Mouse (Mus musculus) R1 (cell line): ENCODE data around the gene E2f3.
A peak's percentile ranks its signal among the peaks of the same experiment; 100 is the strongest.

ENCODE experiments used
- DNase-seq: peaks from one replicate; pipeline ENCODE4 v3.0.0-alpha.2; 2018; ENCODE audit warnings: low read depth, low spot score

The E2f3 gene

GRCm38 (mm10) chr13:29985855-29986755 is at the start of gene E2f3:
Gene E2f3, minus strand, starts transcription at chr13:29986063.
- DNase-seq: peak; percentile 100

DNA sequence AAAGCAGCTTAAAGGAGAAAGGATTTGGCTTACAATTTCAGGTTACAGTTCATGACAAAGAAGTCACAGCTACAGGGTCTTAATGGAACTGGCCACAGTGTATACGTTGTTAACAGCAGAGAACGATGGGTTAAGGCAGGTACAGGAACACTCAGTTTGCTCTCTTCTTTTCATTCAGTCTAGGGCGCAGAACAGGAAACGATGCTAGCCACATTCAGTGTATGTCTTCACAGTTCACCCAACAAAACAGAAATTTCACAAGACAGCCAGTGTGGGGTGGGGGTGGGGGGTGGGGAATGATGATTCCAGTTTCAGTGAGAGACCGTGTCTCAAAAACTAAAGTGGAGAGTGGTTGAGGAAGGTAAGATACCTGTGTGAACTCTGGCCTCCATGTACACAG is 48.7 kb upstream of the E2f3 start:
- DNase-seq: no peak

DNA sequence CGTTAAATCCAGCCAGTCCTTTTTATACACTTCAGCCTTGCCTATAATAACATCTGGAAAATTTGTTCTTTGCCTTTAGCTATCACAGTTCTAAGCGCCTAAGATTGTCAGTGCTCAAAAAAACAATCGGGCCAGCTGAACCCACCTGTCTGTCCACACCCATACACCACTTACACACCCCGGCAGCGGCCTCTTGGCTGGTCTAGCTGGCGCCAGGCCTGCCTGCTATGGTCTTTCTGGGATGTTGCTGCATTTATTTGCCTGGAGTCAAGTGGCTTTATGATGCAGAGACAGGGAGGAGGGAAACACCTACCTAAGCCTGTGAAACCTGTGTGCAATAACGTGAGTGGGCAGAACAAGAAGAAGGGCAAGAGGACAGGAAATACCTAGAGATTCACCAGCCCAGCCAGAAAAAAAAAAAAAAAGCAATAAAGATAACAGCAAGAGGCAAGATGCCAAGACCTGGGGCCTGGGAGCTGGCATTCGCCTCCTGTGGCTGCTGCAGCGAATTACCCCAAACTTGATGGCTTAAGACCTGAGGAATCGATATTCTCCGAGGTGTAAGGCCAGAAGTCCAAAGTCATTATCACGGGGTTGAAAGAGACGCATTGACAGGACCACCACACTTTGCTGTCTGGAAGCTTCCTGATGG is 45.9 kb upstream of the E2f3 start:
- DNase-seq: no peak

DNA sequence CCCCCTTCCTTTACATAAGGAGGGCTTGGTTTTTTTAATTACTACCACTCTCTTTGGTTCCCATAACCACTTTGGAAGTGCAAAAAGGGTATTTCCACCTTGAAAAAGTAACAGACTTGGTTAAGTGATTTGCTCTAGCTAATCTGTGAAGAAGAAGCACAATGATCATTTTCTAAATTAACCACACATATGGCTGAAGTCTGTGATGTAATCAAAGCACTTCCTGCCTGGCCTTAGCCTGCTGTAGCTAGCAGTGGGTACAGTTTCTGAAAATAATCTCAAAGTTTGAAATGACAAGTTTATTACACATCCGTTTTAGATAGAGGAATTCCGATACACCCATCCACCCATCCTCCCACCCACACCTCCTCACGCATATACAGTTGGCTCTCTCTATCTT is 42.0 kb upstream of the E2f3 start:
- no peak for DNase-seq

GRCm38 (mm10) chr13:30022487-30022886 is 36.6 kb upstream of the E2f3 start:
- no peak for DNase-seq

DNA sequence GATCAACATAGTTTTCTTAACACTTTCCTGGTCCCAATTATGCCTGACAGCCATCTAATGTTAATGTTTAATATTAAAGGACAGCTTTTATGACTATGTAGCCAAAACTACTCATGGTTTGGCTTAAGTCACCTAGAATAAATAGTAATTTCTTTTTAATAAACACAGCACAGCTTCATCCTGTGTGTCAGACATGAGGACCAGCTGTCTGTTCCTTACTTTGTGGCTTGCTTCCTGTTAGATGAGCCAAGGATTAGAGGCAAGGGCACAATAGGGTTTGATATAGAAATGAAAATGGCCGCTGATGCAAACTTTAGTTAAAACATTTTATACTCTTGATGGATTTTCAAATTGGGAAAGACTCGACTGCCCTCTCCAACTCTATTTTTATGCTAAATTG is 32.7 kb upstream of the E2f3 start:
- no peak for DNase-seq

DNA sequence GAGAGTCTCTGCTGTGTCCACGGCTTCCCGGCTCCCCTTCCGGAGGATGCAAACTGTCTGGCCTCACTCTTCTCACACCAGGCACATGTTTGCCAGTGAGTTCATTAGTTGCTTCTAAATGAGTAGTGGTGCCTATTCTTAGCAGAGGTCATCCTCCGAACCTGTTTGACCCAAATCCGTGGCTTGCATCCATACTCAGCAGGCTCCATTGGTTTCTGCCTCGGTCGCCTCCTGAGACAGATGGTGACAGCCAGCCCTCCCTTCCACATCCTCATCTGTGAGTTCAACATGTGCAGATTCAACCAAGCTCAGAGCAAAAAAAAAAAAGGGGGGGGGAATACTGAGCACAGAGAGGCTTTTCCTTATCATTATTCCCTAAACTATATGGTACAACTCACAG is 31.7 kb upstream of the E2f3 start:
- no peak for DNase-seq

- DNase-seq: no peak
These were observed 28.7 kb upstream of the E2f3 start for GRCm38 (mm10) chr13:30014576-30014975.

- no peak for DNase-seq
These were observed 26.4 kb upstream of the E2f3 start for GRCm38 (mm10) chr13:30012226-30012625.

DNA sequence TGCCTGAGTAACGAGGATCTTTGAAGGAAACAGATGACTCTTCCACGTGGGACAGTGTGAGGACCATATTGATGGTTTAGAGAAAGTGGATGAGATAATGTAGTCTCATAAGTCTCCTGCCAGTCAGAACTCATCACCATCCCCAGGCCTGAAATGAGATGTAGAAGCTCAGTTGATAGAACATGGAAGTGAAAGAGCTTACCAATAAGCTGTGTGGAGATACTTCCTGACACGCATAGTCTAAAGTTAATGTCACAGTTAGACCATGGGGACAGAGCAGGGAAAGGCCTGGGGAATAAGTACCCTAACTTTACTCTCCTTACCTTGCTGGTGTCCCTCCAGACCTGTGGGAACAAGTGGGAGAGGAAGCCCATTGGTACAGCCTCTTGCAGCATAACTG is 22.9 kb upstream of the E2f3 start:
- DNase-seq: no peak

- DNase-seq: no peak
These were observed 19.6 kb upstream of the E2f3 start for GRCm38 (mm10) chr13:30005422-30005821.

GRCm38 (mm10) chr13:30004849-30005248 is 19.0 kb upstream of the E2f3 start:
- DNase-seq: no peak

GRCm38 (mm10) chr13:30003169-30003568 is 17.3 kb upstream of the E2f3 start:
- peak; percentile 32 for DNase-seq

GRCm38 (mm10) chr13:30001041-30001440 is 15.2 kb upstream of the E2f3 start:
- DNase-seq: peak; percentile 56

- no peak for DNase-seq
These were observed 2.1 kb upstream of the E2f3 start for GRCm38 (mm10) chr13:29987956-29988355.

DNA sequence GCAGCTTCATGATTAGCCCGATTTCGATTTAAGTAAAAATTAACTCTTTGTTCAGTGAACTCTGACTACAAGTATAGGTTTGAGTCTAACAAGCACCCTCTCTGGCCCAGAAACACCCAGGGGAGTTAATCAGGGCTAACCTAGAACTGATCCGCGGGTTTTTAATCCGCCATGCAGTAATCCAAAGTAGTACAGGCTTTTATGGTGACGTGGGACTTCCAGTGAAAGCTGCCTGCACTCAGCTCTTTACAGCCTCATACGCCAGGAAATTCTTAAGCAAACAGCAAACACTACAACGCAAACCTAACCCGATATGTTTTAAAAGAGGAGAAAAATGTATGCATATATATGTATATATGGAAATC is 875 bp upstream of the E2f3 start:
- no peak for DNase-seq

DNA sequence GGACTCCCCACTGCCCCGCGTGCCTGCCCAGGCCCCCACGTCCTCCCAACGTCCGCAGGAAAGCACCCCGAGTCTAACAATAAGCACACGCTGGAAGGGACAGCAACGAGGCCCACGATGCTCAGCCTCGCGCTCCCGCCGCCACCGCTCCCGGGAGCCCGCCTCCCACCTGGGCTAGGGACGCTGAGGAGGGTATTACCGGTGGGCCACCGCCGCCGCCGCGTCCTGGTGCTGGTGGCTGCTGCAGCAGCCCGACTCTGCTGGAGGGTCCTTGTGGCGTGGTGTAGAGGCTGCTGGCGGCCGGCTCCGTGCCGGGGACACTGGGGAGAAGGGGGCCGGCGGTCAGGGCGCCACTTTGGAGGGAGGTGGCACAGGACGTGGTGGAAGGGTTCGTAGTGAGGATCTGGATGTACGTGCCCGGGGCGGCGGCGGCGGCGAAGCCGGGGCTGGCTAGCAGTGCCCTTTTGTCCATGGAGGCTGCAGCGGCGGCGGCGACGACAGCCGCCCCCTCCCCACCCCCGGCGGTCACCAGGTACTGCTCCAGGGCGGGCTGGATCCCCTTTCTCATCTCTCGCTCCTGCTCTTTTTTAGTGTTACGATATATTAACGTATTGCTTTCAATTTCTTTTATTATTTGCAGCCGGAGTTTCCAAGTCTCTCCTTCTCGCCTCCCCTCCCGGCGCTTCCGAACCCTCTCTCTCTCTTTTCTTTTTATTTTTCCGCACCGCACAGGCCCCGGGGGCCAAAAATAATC is 585 bp downstream of the E2f3 start:
- DNase-seq: peak; percentile 35

GRCm38 (mm10) chr13:29984286-29985100 is 1.4 kb downstream of the E2f3 start:
- peak; percentile 87 for DNase-seq

GRCm38 (mm10) chr13:29983523-29984191 is 2.2 kb downstream of the E2f3 start:
- DNase-seq: peak; percentile 52

DNA sequence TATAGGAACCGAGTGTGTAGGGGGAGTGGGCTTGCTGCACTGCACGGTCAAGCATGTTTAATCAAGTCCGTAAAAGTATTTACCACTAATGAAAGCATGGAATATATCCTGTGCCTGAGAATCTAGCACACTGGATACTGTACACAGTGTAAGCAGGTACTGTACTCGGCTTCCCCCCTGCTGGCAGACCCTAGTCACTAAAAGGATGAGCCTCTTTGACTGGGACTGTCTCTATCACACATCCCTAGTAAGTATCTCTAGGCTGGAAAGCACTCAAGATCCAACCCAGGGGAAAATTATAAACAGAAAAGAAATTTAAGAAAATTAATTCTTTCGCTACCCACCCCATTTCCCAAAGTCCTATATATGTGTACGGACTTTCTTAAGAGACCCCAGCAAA is 2.8 kb downstream of the E2f3 start:
- DNase-seq: peak; percentile 71

GRCm38 (mm10) chr13:29982400-29982799 is 3.5 kb downstream of the E2f3 start:
- DNase-seq: no peak
